Mouse (Mus musculus): ENCODE measurements around the gene Grip1. TPM values are rescaled to one million over a fixed set of nuclear protein-coding genes. Genes with fewer than 3 reads are reported as not detected.

Gene Grip1
- polyA plus RNA-seq, 1 experiment: 5.0 TPM

- no peak for DNase-seq
- no peaks in the 10 kb centered on the region for H3K4me1 ChIP-seq (ENCODE audit: control insufficient read depth, insufficient read depth, low read length)
- WGBS: 96% methylated on average over 4 of the region's 4 CpGs
- TF ChIP-seq POLR2A (IDR thresholded peaks at IDR 0.05; ENCODE audit: borderline replicate concordance, insufficient read depth, low read length): no peak
- H3K27ac ChIP-seq (ENCODE audit: insufficient read depth, low read length): no peak overlapping the region
- no peaks in the 10 kb centered on the region for H3K27me3 ChIP-seq (ENCODE audit: control insufficient read depth, insufficient read depth, low read length)
- H3K4me3 ChIP-seq (replicated peaks; ENCODE audit: insufficient read depth, low read depth, low read length): no peak overlapping the region
Observed at GRCm38 (mm10) chr10:119541655-119542054, 88.0 kb downstream of the Grip1 start.

GRCm38 (mm10) chr10:119543771-119544170 lies 90.1 kb downstream of the Grip1 start:
- Histone ChIP-seq H3K4me3 (replicated peaks; ENCODE audit: insufficient read depth, low read depth, low read length) (no peak overlapping the region), H3K27me3 (ENCODE audit: control insufficient read depth, insufficient read depth, low read length) (no peaks in the 10 kb centered on the region), H3K4me1 (ENCODE audit: control insufficient read depth, insufficient read depth, low read length) (no peaks in the 10 kb centered on the region), H3K27ac (ENCODE audit: insufficient read depth, low read length) (no peak overlapping the region)
- TF ChIP-seq CTCF (IDR thresholded peaks at IDR 0.05; ENCODE audit: borderline replicate concordance, insufficient read depth, low read depth, low read length) (no peak), POLR2A (IDR thresholded peaks at IDR 0.05; ENCODE audit: borderline replicate concordance, insufficient read depth, low read length) (no peak)
- WGBS: 67% methylated on average over 7 of the region's 7 CpGs
- DNase-seq: no peak

- TF ChIP-seq CTCF (IDR thresholded peaks at IDR 0.05; ENCODE audit: borderline replicate concordance, insufficient read depth, low read depth, low read length) (no peak), POLR2A (IDR thresholded peaks at IDR 0.05; ENCODE audit: borderline replicate concordance, insufficient read depth, low read length) (no peak)
- Histone ChIP-seq H3K4me1 (ENCODE audit: control insufficient read depth, insufficient read depth, low read length) (no peaks in the 10 kb centered on the region), H3K27me3 (ENCODE audit: control insufficient read depth, insufficient read depth, low read length) (no peaks in the 10 kb centered on the region), H3K27ac (ENCODE audit: insufficient read depth, low read length) (no peak overlapping the region), H3K4me3 (replicated peaks; ENCODE audit: insufficient read depth, low read depth, low read length) (no peak overlapping the region)
- 26% methylated on average over 9 of the region's 9 CpGs for WGBS
- no peak for DNase-seq
Observed at GRCm38 (mm10) chr10:119544743-119545142, 91.1 kb downstream of the Grip1 start.

- DNase-seq: no peak
- TF ChIP-seq CTCF (IDR thresholded peaks at IDR 0.05; ENCODE audit: borderline replicate concordance, insufficient read depth, low read depth, low read length) (no peak), POLR2A (IDR thresholded peaks at IDR 0.05; ENCODE audit: borderline replicate concordance, insufficient read depth, low read length) (no peak)
- Histone ChIP-seq H3K27me3 (ENCODE audit: control insufficient read depth, insufficient read depth, low read length) (no peaks in the 10 kb centered on the region), H3K4me3 (replicated peaks; ENCODE audit: insufficient read depth, low read depth, low read length) (no peak overlapping the region), H3K4me1 (ENCODE audit: control insufficient read depth, insufficient read depth, low read length) (no peaks in the 10 kb centered on the region), H3K27ac (ENCODE audit: insufficient read depth, low read length) (no peak overlapping the region)
- 74% methylated on average over 5 of the region's 5 CpGs for WGBS
Observed at GRCm38 (mm10) chr10:119547875-119548274, 94.2 kb downstream of the Grip1 start.

GRCm38 (mm10) chr10:119548774-119549173 lies 95.1 kb downstream of the Grip1 start:
- Histone ChIP-seq H3K27me3 (ENCODE audit: control insufficient read depth, insufficient read depth, low read length) (no peaks in the 10 kb centered on the region), H3K4me1 (ENCODE audit: control insufficient read depth, insufficient read depth, low read length) (no peaks in the 10 kb centered on the region), H3K4me3 (replicated peaks; ENCODE audit: insufficient read depth, low read depth, low read length) (no peak overlapping the region), H3K27ac (ENCODE audit: insufficient read depth, low read length) (no peak overlapping the region)
- 95% methylated on average over 10 of the region's 10 CpGs for WGBS
- TF ChIP-seq POLR2A (IDR thresholded peaks at IDR 0.05; ENCODE audit: borderline replicate concordance, insufficient read depth, low read length) (no peak), CTCF (IDR thresholded peaks at IDR 0.05; ENCODE audit: borderline replicate concordance, insufficient read depth, low read depth, low read length) (no peak)
- no peak for DNase-seq

- TF ChIP-seq CTCF (IDR thresholded peaks at IDR 0.05; ENCODE audit: borderline replicate concordance, insufficient read depth, low read depth, low read length) (no peak), POLR2A (IDR thresholded peaks at IDR 0.05; ENCODE audit: borderline replicate concordance, insufficient read depth, low read length) (no peak)
- Histone ChIP-seq H3K27me3 (ENCODE audit: control insufficient read depth, insufficient read depth, low read length) (no peaks in the 10 kb centered on the region), H3K4me1 (ENCODE audit: control insufficient read depth, insufficient read depth, low read length) (no peaks in the 10 kb centered on the region), H3K27ac (ENCODE audit: insufficient read depth, low read length) (no peak overlapping the region), H3K4me3 (replicated peaks; ENCODE audit: insufficient read depth, low read depth, low read length) (no peak overlapping the region)
- DNase-seq: no peak
- WGBS: 88% methylated on average over 6 of the region's 6 CpGs
Observed at GRCm38 (mm10) chr10:119550630-119551029, 97.0 kb downstream of the Grip1 start.

GRCm38 (mm10) chr10:119556346-119556745 lies 102.7 kb downstream of the Grip1 start:
- TF ChIP-seq CTCF (IDR thresholded peaks at IDR 0.05; ENCODE audit: borderline replicate concordance, insufficient read depth, low read depth, low read length) (no peak), POLR2A (IDR thresholded peaks at IDR 0.05; ENCODE audit: borderline replicate concordance, insufficient read depth, low read length) (no peak)
- Histone ChIP-seq H3K27ac (ENCODE audit: insufficient read depth, low read length) (no peak overlapping the region), H3K4me1 (ENCODE audit: control insufficient read depth, insufficient read depth, low read length) (no peaks in the 10 kb centered on the region), H3K27me3 (ENCODE audit: control insufficient read depth, insufficient read depth, low read length) (no peaks in the 10 kb centered on the region), H3K4me3 (replicated peaks; ENCODE audit: insufficient read depth, low read depth, low read length) (no peak overlapping the region)
- WGBS: 48% methylated on average over 7 of the region's 7 CpGs
- DNase-seq: no peak

- no peak for TF ChIP-seq CTCF (IDR thresholded peaks at IDR 0.05; ENCODE audit: borderline replicate concordance, insufficient read depth, low read depth, low read length)
- TF ChIP-seq POLR2A (IDR thresholded peaks at IDR 0.05; ENCODE audit: borderline replicate concordance, insufficient read depth, low read length): no peak
- Histone ChIP-seq H3K4me3 (replicated peaks; ENCODE audit: insufficient read depth, low read depth, low read length) (no peak overlapping the region), H3K27me3 (ENCODE audit: control insufficient read depth, insufficient read depth, low read length) (no peaks in the 10 kb centered on the region), H3K27ac (ENCODE audit: insufficient read depth, low read length) (no peak overlapping the region), H3K4me1 (ENCODE audit: control insufficient read depth, insufficient read depth, low read length) (no peaks in the 10 kb centered on the region)
- DNase-seq: no peak
- 95% methylated on average over 7 of the region's 7 CpGs for WGBS
Observed at GRCm38 (mm10) chr10:119558432-119558831, 104.8 kb downstream of the Grip1 start.
